Mouse (Mus musculus) spleen, adult 2 months (tissue): Measurements from ENCODE around the gene Tenm3.

ENCODE experiments used
- CTCF ChIP-seq: fragments of 200-500 bp; IDR thresholded peaks from 2 replicates; pipeline ENCODE4 v1.5.1; 2011; ENCODE audit warnings: mild to moderate bottlenecking, inconsistent platforms; ENCODE audit not compliant: insufficient read depth, insufficient read length, insufficient replicate concordance; ENCODE audit errors: extremely low read depth
- POLR2A ChIP-seq: fragments of 200-500 bp; IDR thresholded peaks from 2 replicates; pipeline ENCODE4 v1.6.1; 2011; ENCODE audit warnings: low read depth, low read length, inconsistent platforms

- TF ChIP-seq CTCF (no peak), POLR2A (no peak)
Measured at GRCm38 (mm10) chr8:48458373-48458772, 385.4 kb downstream of the Tenm3 start.
